Mouse (Mus musculus): ENCODE measurements around the gene Adgrl1. TPM values are rescaled to one million over a fixed set of nuclear protein-coding genes. Genes with fewer than 3 reads are reported as not detected.

Adgrl1 gene
- total and polyA plus RNA-seq, 3 experiments, result 21.7 to 35.3 TPM; not detected in 1

DNA sequence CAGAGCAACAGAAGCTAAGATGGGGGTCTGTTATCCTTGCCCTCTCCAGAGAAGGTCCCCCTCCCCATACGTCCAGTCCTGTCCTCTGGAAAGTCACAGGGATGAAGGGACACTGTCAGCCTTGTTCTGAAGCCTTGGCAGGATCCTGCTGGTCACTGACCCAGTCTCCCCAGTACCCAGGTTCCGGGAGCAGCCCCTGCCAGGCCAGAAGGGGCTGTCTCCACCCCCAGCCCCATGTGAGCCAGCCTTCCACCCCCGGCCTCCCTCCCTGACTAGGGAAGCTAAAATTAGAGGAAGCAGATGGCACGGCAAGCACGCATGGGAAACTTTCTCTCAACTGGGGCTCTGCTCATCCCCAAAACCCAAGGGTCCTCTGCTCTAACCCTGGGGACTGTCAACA lies 16.1 kb downstream of the Adgrl1 start:
- Histone ChIP-seq H3K27ac (ENCODE audit: control insufficient read depth, low read depth, low read length) (no peak overlapping the region), H3K9me3 (replicated peaks; ENCODE audit: insufficient read depth, low read length) (no peaks in the 10 kb centered on the region), H3K9ac (ENCODE audit: control insufficient read depth, low read depth, low read length, poor library complexity, severe bottlenecking) (no peak overlapping the region), H3K36me3 (ENCODE audit: control insufficient read depth in 1 of 2, insufficient read depth in 2 of 2, low read length in 2 of 2) (peaks cover 0 to 24% of the 10 kb centered on the region in 2 experiments; a peak in 3 of 4 replicates), H3K79me2 (ENCODE audit: control insufficient read depth, insufficient read depth, low read length, poor library complexity) (peaks cover 4% of the 10 kb centered on the region; the same call in 1 of the 2 replicates), H3K4me1 (ENCODE audit: control insufficient read depth in 1 of 2, insufficient read depth in 2 of 2, low read length in 2 of 2) (peaks cover 10 to 37% of the 10 kb centered on the region in 2 experiments), H3K27me3 (ENCODE audit: control insufficient read depth in 1 of 2, insufficient read depth in 2 of 2, low read length in 2 of 2) (no peaks in the 10 kb centered on the region), H3K4me3 (ENCODE audit: control insufficient read depth in 1 of 2, insufficient read depth in 1 of 2, low read depth in 2 of 2, low read length in 2 of 2) (no peak overlapping the region)
- no peak for DNase-seq (ENCODE audit: low read depth, low spot score)
- TF ChIP-seq GABPA (IDR thresholded peaks at IDR 0.05; ENCODE audit: low read depth, low read length), result no peak
- TF ChIP-seq SMC3 (IDR thresholded peaks at IDR 0.05; ENCODE audit: low read depth, low read length), result no peak
- no peak for TF ChIP-seq RAD21 (IDR thresholded peaks at IDR 0.05; ENCODE audit: low read depth, low read length)
- no peak for TF ChIP-seq GATA1 (IDR thresholded peaks at IDR 0.05; ENCODE audit: low read depth, low read length)
- no peak for TF ChIP-seq USF2 (IDR thresholded peaks at IDR 0.05; ENCODE audit: borderline replicate concordance in 1 of 2, insufficient read depth in 1 of 2, low read depth in 1 of 2, low read length in 2 of 2)
- TF ChIP-seq ZC3H11A (IDR thresholded peaks at IDR 0.05; ENCODE audit: low read depth, low read length), result no peak
- TF ChIP-seq RCOR1 (IDR thresholded peaks at IDR 0.05; ENCODE audit: low read depth, low read length), result no peak
- no peak for TF ChIP-seq CHD1 (IDR thresholded peaks at IDR 0.05; ENCODE audit: low read depth, low read length)
- TF ChIP-seq NELFE (IDR thresholded peaks at IDR 0.05; ENCODE audit: low read depth, low read length), result no peak
- TF ChIP-seq UBTF (IDR thresholded peaks at IDR 0.05; ENCODE audit: borderline replicate concordance, insufficient read depth, low read depth, low read length), result no peak
- no peak for TF ChIP-seq TBP (IDR thresholded peaks at IDR 0.05; ENCODE audit: low read depth, low read length)
- no peak for TF ChIP-seq MAFK (IDR thresholded peaks at IDR 0.05; ENCODE audit: borderline replicate concordance, low read depth, low read length)
- no peak for TF ChIP-seq JUND (IDR thresholded peaks at IDR 0.05; ENCODE audit: low read depth, low read length)
- no peak for TF ChIP-seq BHLHE40 (IDR thresholded peaks at IDR 0.05; ENCODE audit: borderline replicate concordance, low read depth, low read length)
- no peak for TF ChIP-seq HCFC1 (IDR thresholded peaks at IDR 0.05; ENCODE audit: low read depth, low read length)
- TF ChIP-seq POLR2A (IDR thresholded peaks at IDR 0.05; ENCODE audit: control insufficient read depth in 1 of 2, insufficient read depth in 1 of 2, low read depth in 1 of 2, low read length in 2 of 2, poor library complexity in 1 of 2), result no peak
- no peak for TF ChIP-seq MEF2A (IDR thresholded peaks at IDR 0.05; ENCODE audit: extremely low read depth, insufficient replicate concordance, low read depth, low read length, poor library complexity, severe bottlenecking)

DNA sequence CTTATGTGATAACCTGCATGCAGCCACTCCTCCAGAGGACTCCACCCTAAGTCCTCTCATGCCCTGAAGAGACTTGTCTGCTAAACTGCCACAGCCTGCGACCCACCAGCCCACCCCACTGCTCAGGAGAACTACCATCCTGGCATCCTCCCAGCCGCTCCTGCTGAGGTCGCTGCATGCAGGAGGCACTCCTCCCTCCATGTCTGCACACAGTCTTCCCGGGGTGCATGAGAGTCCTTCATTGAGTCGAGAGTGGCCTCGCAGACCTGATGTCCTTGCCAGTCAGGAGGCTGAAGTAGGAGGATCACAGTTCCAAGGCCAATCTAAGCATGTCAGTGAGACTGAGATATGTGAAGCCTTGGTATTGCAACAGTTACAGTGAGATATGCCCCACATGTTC lies 17.7 kb downstream of the Adgrl1 start:
- no peak overlapping the region for H3K9ac ChIP-seq (ENCODE audit: control insufficient read depth, low read depth, low read length, poor library complexity, severe bottlenecking)
- no peak overlapping the region for H3K4me3 ChIP-seq (ENCODE audit: control insufficient read depth in 1 of 2, insufficient read depth in 1 of 2, low read depth in 2 of 2, low read length in 2 of 2)
- DNase-seq (ENCODE audit: low read depth, low spot score), result no peak
- H3K36me3 ChIP-seq (ENCODE audit: control insufficient read depth in 1 of 2, insufficient read depth in 2 of 2, low read length in 2 of 2), result peaks cover 2 to 16% of the 10 kb centered on the region in 2 experiments; a peak in 3 of 4 replicates
- no peaks in the 10 kb centered on the region for H3K27me3 ChIP-seq (ENCODE audit: control insufficient read depth in 1 of 2, insufficient read depth in 2 of 2, low read length in 2 of 2)
- H3K9me3 ChIP-seq (replicated peaks; ENCODE audit: insufficient read depth, low read length), result no peaks in the 10 kb centered on the region
- peaks cover 5 to 22% of the 10 kb centered on the region in 2 experiments for H3K4me1 ChIP-seq (ENCODE audit: control insufficient read depth in 1 of 2, insufficient read depth in 2 of 2, low read length in 2 of 2)
- H3K79me2 ChIP-seq (ENCODE audit: control insufficient read depth, insufficient read depth, low read length, poor library complexity), result peaks cover 4% of the 10 kb centered on the region; the same call in 1 of the 2 replicates
- TF ChIP-seq BHLHE40 (IDR thresholded peaks at IDR 0.05; ENCODE audit: borderline replicate concordance, low read depth, low read length) (no peak), EP300 (IDR thresholded peaks at IDR 0.05; ENCODE audit: low read depth in 1 of 2, low read length in 2 of 2) (no peak), MYC (IDR thresholded peaks at IDR 0.05; ENCODE audit: low read depth, low read length) (no peak), MAFK (IDR thresholded peaks at IDR 0.05; ENCODE audit: borderline replicate concordance, low read depth, low read length) (no peak), TAL1 (IDR thresholded peaks at IDR 0.05; ENCODE audit: low read length) (no peak), ETS1 (IDR thresholded peaks at IDR 0.05; ENCODE audit: low read depth, low read length) (no peak), MYB (IDR thresholded peaks at IDR 0.05; ENCODE audit: low read depth, low read length) (no peak), MEF2A (IDR thresholded peaks at IDR 0.05; ENCODE audit: extremely low read depth, insufficient replicate concordance, low read depth, low read length, poor library complexity, severe bottlenecking) (no peak), GABPA (IDR thresholded peaks at IDR 0.05; ENCODE audit: low read depth, low read length) (no peak), TBP (IDR thresholded peaks at IDR 0.05; ENCODE audit: low read depth, low read length) (no peak), ZMIZ1 (IDR thresholded peaks at IDR 0.05; ENCODE audit: low read depth, low read length) (no peak), KAT2A (conservative IDR thresholded peaks at IDR 0.05; ENCODE audit: low read depth, low read length) (no peak), RCOR1 (IDR thresholded peaks at IDR 0.05; ENCODE audit: low read depth, low read length) (no peak), NRF1 (IDR thresholded peaks at IDR 0.05; ENCODE audit: insufficient read depth, low read depth, low read length, poor library complexity, severe bottlenecking) (no peak), ZC3H11A (IDR thresholded peaks at IDR 0.05; ENCODE audit: low read depth, low read length) (no peak), CHD2 (IDR thresholded peaks at IDR 0.05; ENCODE audit: low read length) (no peak)
- no peak overlapping the region for H3K27ac ChIP-seq (ENCODE audit: control insufficient read depth, low read depth, low read length)

All from MEL (cell line).